Mouse (Mus musculus) lung, adult 10 weeks (tissue): ENCODE measurements around the gene Adgrg7. TPM values are rescaled to one million over a fixed set of nuclear protein-coding genes. Genes with fewer than 3 reads are reported as not detected.

Source experiments
- polyA plus RNA-seq: library from polyadenylated mRNA; stranded (reverse); fragments of 350-450 nt; fragmentation: Illumina TruSeq; extraction: RNeasy Lipid Tissue Mini Kit (QIAGEN cat#74804); gene quantifications from one replicate; pipeline ENCODE4 v1.2.3, GENCODE M21; 2014; ENCODE audit warnings: low read depth, low replicate concordance; ENCODE audit not compliant: insufficient read depth

Adgrg7 gene
- not detected for polyA plus RNA-seq

DNA sequence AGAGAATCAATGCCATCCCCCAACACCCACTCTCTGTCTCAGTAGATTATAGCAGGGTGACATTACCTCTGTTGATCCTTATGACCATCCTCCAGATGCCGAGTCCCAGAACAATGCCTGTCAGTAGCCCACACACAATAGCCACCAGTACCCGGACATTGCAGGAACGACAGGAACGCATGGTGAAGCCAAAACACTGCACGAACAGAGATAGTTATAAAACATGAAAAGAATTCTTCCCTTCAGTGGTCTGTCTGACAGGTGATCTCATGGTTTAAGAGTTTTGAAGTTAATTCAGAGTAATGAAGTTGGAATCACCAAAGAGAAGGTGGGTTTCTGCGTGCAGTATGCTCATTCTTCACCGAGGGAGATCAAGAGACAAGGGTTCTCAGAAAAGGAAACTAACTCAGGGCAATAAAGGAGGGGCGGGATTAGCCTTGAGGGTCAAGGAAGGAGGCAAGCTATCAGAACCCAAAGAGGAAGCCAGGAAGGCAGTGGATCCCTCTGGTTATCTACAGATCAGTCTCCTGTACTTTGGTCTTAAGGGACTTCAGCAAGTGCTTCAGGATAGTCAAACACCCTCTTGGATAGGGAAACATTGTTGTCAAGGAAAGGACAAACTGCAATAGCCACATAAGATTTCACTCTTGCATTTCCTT lies at the start of gene Adgrg7:
Gene Adgrg7 (minus strand): TSS at position 375 of the 659 bp plus-strand sequence.

DNA sequence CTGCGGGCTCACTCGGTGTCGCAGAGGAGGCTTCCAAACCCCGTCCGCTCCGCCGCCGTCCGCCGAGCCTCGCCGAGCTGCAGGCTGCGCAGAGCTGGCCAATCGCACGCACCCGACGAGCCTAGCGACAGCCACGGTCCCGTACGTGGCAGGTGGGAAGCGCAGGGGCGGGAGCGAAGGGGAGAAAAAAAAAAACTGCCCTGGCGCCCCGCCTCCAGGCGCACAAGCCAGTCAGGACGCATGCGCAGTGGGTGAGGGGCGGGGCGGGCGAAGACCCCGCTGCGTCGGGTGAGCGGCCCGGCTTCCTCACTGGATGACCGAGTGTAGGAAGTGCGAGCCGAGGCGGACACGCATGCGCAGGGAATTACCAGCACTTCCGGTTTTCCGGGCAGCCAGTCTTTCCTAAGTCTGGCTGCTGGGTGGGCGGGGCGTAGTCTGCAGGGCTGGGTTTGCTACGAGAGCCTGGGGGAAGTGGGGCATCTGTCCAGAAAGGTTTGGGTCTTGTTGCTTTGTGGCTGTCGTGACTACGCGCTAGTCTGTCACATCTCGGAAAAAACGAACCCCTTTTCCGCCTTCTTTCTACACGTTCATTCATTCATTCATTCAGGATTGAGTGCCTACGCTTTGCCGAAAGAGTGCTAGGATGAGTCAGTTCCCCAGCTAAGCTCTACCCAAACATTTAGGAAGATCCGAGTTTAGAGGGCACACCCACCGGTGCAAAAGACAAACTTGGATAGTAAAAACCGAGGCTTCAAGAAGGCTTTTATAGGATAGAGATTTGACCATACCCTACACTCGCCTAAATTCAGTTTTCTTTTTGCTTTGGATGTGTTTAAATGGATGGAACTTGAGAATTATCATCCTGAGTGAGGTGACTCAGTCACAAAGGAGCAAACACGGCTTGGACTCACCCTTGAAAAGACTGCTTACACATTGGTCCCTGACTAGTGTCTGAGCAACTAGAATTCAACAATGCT lies 78.1 kb downstream of the Adgrg7 start, which contains the start of gene Tfg:
Gene Tfg (minus strand): TSS at position 227 of the 977 bp plus-strand sequence.

Other genes starting within 250 kb of the Adgrg7 start
- 32.7 TPM for gene Tfg, start 78.4 kb downstream of the Adgrg7 start, polyA plus RNA-seq
- gene Tmem45a, start 90.3 kb upstream of the Adgrg7 start, polyA plus RNA-seq = 10.2 TPM
- gene Lnp1, start 132.2 kb upstream of the Adgrg7 start, polyA plus RNA-seq = not detected